Mouse (Mus musculus): ENCODE results near the gene Olfr1320. TPM values are rescaled to one million over a fixed set of nuclear protein-coding genes. Genes with fewer than 3 reads are reported as not detected.
"Not testable (repeated sequence)": the region's sequence is repeated elsewhere in the genome, so short reads cannot be mapped to it uniquely, and the experiment has no call there.

The Olfr1320 gene
- polyA plus RNA-seq (2012) = not detected in 2 replicates

DNA sequence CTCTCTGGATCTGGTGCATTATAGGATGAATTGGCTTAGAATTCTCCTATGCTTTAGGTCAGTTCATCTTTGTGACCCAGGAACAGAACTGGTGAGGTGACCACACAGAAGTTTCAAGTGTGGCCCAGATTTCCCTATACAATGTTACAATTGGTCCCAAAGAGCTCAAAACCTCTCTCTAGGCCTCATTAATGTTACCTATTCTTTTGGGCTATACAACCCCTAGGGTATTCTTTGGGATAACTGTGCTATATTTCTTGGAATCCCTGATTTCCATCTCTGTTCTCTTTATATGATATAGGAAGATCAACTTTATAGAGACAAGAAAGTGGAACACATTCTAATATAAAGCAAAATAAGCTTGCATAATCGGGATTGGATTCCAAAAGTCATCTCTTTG lies at the start of gene Olfr1320:
Gene Olfr1320 (plus strand): TSS at position 301 of the 400 bp plus-strand sequence.
- Histone ChIP-seq H3K4me3 (replicated peaks) (no peak within 1 kb of the TSS), H3K4me1 (ENCODE audit: control insufficient read depth) (no peaks in the 10 kb centered on the region), H3K9me3 (ENCODE audit: control insufficient read depth, low read length) (no peaks in the 10 kb centered on the region), H3K36me3 (ENCODE audit: control insufficient read depth) (no peaks in the 10 kb centered on the region), H3K27me3 (ENCODE audit: control insufficient read depth) (no peaks in the 10 kb centered on the region)
- TF ChIP-seq TAL1 (IDR thresholded peaks at IDR 0.05; ENCODE audit: low read length) (no peak), GATA1 (IDR thresholded peaks at IDR 0.05; ENCODE audit: low read length) (no peak)

DNA sequence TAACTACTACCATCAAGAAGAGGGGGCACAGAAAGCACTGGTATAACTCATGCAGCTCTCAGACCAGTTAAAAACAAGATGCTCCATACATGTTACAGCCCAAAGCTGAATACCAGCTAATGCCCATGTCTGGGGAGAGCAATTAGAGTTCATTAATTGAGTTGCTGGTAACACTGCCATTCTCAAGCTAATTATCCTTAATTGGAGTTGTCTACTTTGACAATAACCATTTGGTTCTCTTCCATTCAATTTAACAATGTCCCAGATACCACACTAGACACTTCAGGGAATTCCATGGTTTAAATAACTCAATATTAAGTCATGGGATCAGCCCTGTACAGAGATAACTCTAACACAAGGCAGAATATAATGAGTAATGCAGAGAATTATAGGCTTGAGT lies 44.6 kb upstream of the Olfr1320 start:
- Histone ChIP-seq H3K4me1 (ENCODE audit: control insufficient read depth) (no peaks in the 10 kb centered on the region), H3K27me3 (ENCODE audit: control insufficient read depth) (no peaks in the 10 kb centered on the region), H3K9me3 (ENCODE audit: control insufficient read depth, low read length) (no peaks in the 10 kb centered on the region), H3K4me3 (replicated peaks) (no peak overlapping the region), H3K36me3 (ENCODE audit: control insufficient read depth) (no peaks in the 10 kb centered on the region)
- TF ChIP-seq GATA1 (IDR thresholded peaks at IDR 0.05; ENCODE audit: low read length) (no peak), TAL1 (IDR thresholded peaks at IDR 0.05; ENCODE audit: low read length) (no peak)

DNA sequence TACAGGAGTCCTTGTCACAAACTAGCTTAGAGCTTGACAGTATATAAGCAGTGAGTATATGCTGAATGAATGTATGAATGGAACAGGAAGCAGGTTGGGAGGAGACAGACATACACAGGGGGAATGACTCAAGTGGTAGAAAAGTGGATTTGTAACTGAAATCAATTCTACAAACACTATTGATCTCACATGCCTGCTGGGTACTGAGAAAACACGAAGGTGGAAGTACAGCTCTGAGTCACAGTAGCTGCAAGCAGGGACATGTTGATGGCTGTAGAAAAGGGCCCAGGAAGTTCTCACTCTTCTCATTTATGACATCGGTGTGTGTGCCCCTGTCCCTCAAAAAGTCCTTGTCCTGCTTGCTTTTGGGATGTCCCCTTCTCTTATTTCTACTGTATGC lies 40.9 kb upstream of the Olfr1320 start:
- no peaks in the 10 kb centered on the region for H3K9me3 ChIP-seq (ENCODE audit: control insufficient read depth, low read length)
- no peaks in the 10 kb centered on the region for H3K36me3 ChIP-seq (ENCODE audit: control insufficient read depth)
- no peak overlapping the region for H3K4me3 ChIP-seq (replicated peaks)
- no peak for TF ChIP-seq TAL1 (IDR thresholded peaks at IDR 0.05; ENCODE audit: low read length)
- H3K27me3 ChIP-seq (ENCODE audit: control insufficient read depth) = no peaks in the 10 kb centered on the region
- H3K4me1 ChIP-seq (ENCODE audit: control insufficient read depth) = no peaks in the 10 kb centered on the region

DNA sequence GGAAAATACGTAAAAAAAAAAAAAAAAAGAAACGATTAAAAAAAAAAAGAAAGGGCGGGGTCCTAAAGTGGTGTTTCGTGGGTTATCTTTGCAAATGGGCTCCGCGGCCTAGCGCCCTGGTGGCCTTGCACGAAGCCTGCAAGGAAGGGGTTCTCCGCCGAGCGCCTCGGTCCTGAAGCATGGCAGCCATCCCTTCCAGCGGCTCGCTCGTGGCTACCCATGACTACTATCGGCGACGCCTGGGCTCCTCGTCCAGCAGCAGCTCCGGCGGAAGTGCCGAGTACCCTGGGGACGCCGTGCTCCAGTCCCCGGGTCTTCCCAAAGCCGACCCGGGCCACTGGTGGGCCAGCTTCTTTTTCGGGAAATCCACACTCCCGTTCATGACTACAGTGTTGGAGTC lies 11.4 kb upstream of the Olfr1320 start:
- not testable (repeated sequence) for H3K9me3 ChIP-seq (ENCODE audit: control insufficient read depth, low read length); H3K4me1 ChIP-seq (ENCODE audit: control insufficient read depth); H3K36me3 ChIP-seq (ENCODE audit: control insufficient read depth); H3K27me3 ChIP-seq (ENCODE audit: control insufficient read depth)
- peak overlapping the region; percentile 59 for H3K4me3 ChIP-seq (replicated peaks)

Other genes with a start within 250 kb of the Olfr1320 start
- gene Arhgap36, start 208.4 kb upstream of the Olfr1320 start, polyA plus RNA-seq (2012) = 0.20 TPM in 1 of 2 replicates, not detected in the other
- gene Olfr1321, start 62.7 kb downstream of the Olfr1320 start, polyA plus RNA-seq (2012) = not detected in 2 replicates
- gene Igsf1, start 125.4 kb downstream of the Olfr1320 start, polyA plus RNA-seq (2012) = not detected in 2 replicates
- gene Olfr1322, start 219.2 kb downstream of the Olfr1320 start, polyA plus RNA-seq (2012) = not detected in 2 replicates